Mouse (Mus musculus) lung, adult 2 months (tissue): ENCODE results near the gene Eed.

Experiments
- CTCF ChIP-seq: fragments of 200-500 bp; IDR thresholded peaks from 2 replicates; pipeline ENCODE4 v1.5.1; 2011; ENCODE audit warnings: mild to moderate bottlenecking, low read length, control low read depth; ENCODE audit not compliant: insufficient read depth
- POLR2A ChIP-seq: fragments of 200-500 bp; IDR thresholded peaks from 2 replicates; pipeline ENCODE4 v1.6.1; 2011; ENCODE audit warnings: low read depth, mild to moderate bottlenecking, control low read depth, low read length, borderline replicate concordance; ENCODE audit errors: extremely low read depth

GRCm38 (mm10) chr7:89966771-89967170 lies 14.0 kb downstream of the Eed start:
- TF ChIP-seq POLR2A (no peak), CTCF (no peak)
